Comparison of ENCODE assay signal across 20 mouse cellular contexts in genomic region chr8:106533709-106534108, GRCm38 (mm10). TPM values are rescaled to one million over a fixed set of nuclear protein-coding genes. Genes with fewer than 3 reads are reported as not detected.
"Had no signal": no experiment of that assay in that cellular context is flagged by ENCODE, and none has a peak within 500 bp of the region (broad histone marks: within the 10 kb centered on the region; RNA-seq: fewer than 3 reads in every experiment).

No protein-coding gene starts in this region.

- H3K27ac ChIP-seq: limb, embryonic 13.5 days; liver, embryonic 15.5 days; midbrain, embryonic 15.5 days had no signal

- H3K9me3 ChIP-seq: limb, embryonic 13.5 days; liver, embryonic 15.5 days; midbrain, embryonic 15.5 days had no signal

- H3K9ac ChIP-seq: limb, embryonic 13.5 days; liver, embryonic 15.5 days; midbrain, embryonic 15.5 days had no signal

- H3K4me2 ChIP-seq: limb, embryonic 13.5 days; liver, embryonic 15.5 days; midbrain, embryonic 11.5 days; midbrain, embryonic 15.5 days had no signal

- H3K36me3 ChIP-seq: liver, embryonic 15.5 days; midbrain, embryonic 15.5 days had no signal

- H3K4me1 ChIP-seq: liver, embryonic 15.5 days; megakaryocyte, embryonic 14.5 days; midbrain, embryonic 15.5 days had no signal

- H3K27me3 ChIP-seq: limb, embryonic 13.5 days; liver, embryonic 15.5 days; midbrain, embryonic 15.5 days had no signal

- H3K4me3 ChIP-seq: limb, embryonic 13.5 days; liver, embryonic 15.5 days; megakaryocyte, embryonic 14.5 days; midbrain, embryonic 15.5 days had no signal

- DNase-seq: left cerebral cortex, postnatal 4 days; lung, postnatal 36 days; right cerebral cortex, postnatal 14 days had no signal

- ATAC-seq: lung, postnatal 0 days; midbrain, embryonic 15.5 days had no signal

RNA-seq across cellular contexts. Expression of gene 6030452D12Rik, which starts 33.4 kb away (rescaled TPM):
- total RNA-seq: layer of hippocampus, adult 8-10 months; layer of hippocampus, postnatal 14 days; left cerebral cortex, adult 18-20 months; left cerebral cortex, postnatal 10 days; left cerebral cortex, postnatal 4 days; liver, adult 2 months had no signal
- polyA plus RNA-seq: large intestine, adult 2 months; limb, embryonic 13.5 days; liver, adult 2 months; liver, embryonic 15.5 days; lung, adult 2 months; lung, postnatal 0 days; midbrain, embryonic 11.5 days; midbrain, embryonic 15.5 days; neural tube, embryonic 14.5 days; small intestine, adult 2 months; stomach, embryonic 16.5 days; thymus, postnatal 0 days had no signal
